Comparison of ENCODE assay signal across 23 mouse cellular contexts in genomic region chr17:12706590-12707049, GRCm38 (mm10). TPM values are rescaled to one million over a fixed set of nuclear protein-coding genes. Genes with fewer than 3 reads are reported as not detected.
DNase-seq lines count a peak whose midpoint lies in the region; ATAC-seq and TF ChIP-seq lines count a peak whose summit lies in the region.
"Had no signal": no experiment of that assay in that cellular context is flagged by ENCODE, and none has a peak within 500 bp of the region (broad histone marks: within the 10 kb centered on the region; RNA-seq: fewer than 3 reads in every experiment).

No protein-coding gene starts in this region.

- H3K4me3 ChIP-seq in heart, embryonic 12.5 days, result no peak overlapping the region
- no peak overlapping the region for H3K4me3 ChIP-seq in lung, embryonic 14.5 days (ENCODE audit: low read depth, low read length)
- H3K4me3 ChIP-seq in hindbrain, postnatal 0 days (ENCODE audit: low read length), result no peak overlapping the region
- H3K4me3 ChIP-seq: forebrain, embryonic 15.5 days; hindbrain, embryonic 15.5 days had no signal

- no peaks in the 10 kb centered on the region for H3K9me3 ChIP-seq in heart, embryonic 12.5 days (replicated peaks)
- no peaks in the 10 kb centered on the region for H3K9me3 ChIP-seq in lung, embryonic 14.5 days (ENCODE audit: low read depth, low read length)
- no peaks in the 10 kb centered on the region for H3K9me3 ChIP-seq in hindbrain, postnatal 0 days (ENCODE audit: low read length)
- H3K9me3 ChIP-seq: forebrain, embryonic 15.5 days; hindbrain, embryonic 15.5 days had no signal

- no peak overlapping the region for H3K4me2 ChIP-seq in heart, embryonic 12.5 days
- no peak overlapping the region for H3K4me2 ChIP-seq in lung, embryonic 14.5 days
- no peak overlapping the region for H3K4me2 ChIP-seq in hindbrain, postnatal 0 days (ENCODE audit: low read depth, low read length)
- H3K4me2 ChIP-seq: forebrain, embryonic 15.5 days; heart, embryonic 11.5 days; hindbrain, embryonic 15.5 days had no signal

- no peak for DNase-seq in heart, adult 8-10 months (ENCODE audit: low spot score)
- DNase-seq in lung, embryonic 14.5 days, result peak; percentile 86
- DNase-seq in lung, postnatal 14 days, result no peak
- DNase-seq in lung, postnatal 10 days, result peak; percentile 63
- no peak for DNase-seq in lung, adult 18-20 months
- no peak for DNase-seq in hindbrain, postnatal 0 days (ENCODE audit: low spot score)
- DNase-seq: adrenal gland, postnatal 14 days; cerebellum, adult 11-12 months; cerebellum, adult 9-10 months; cerebellum, postnatal 25 days; gastrocnemius, postnatal 36 days; heart, adult 18-20 months; heart, postnatal 36 days had no signal

- H3K4me1 ChIP-seq in heart, embryonic 12.5 days (replicated peaks), result 0 out of 2 replicates have a peak, but pooled peaks cover 4% of the 10 kb centered on the region
- H3K4me1 ChIP-seq in lung, embryonic 14.5 days (ENCODE audit: insufficient read depth), result 0 out of 2 replicates have a peak, but pooled peaks cover 2% of the 10 kb centered on the region
- no peaks in the 10 kb centered on the region for H3K4me1 ChIP-seq in hindbrain, postnatal 0 days (ENCODE audit: insufficient read depth, low read length)
- H3K4me1 ChIP-seq: forebrain, embryonic 15.5 days; hindbrain, embryonic 15.5 days had no signal

- no peak for TF ChIP-seq CTCF in lung, embryonic 14.5 days (IDR thresholded peaks at IDR 0.05; ENCODE audit: low read depth)
- no peak for TF ChIP-seq CTCF in hindbrain, postnatal 0 days (IDR thresholded peaks at IDR 0.05; ENCODE audit: low read depth)

- no peak overlapping the region for H3K9ac ChIP-seq in heart, embryonic 12.5 days
- no peak overlapping the region for H3K9ac ChIP-seq in lung, embryonic 14.5 days
- H3K9ac ChIP-seq in hindbrain, postnatal 0 days (replicated peaks; ENCODE audit: low read length), result no peak overlapping the region
- H3K9ac ChIP-seq: forebrain, embryonic 15.5 days; hindbrain, embryonic 15.5 days had no signal

- no peaks in the 10 kb centered on the region for H3K27me3 ChIP-seq in heart, embryonic 12.5 days (replicated peaks)
- no peaks in the 10 kb centered on the region for H3K27me3 ChIP-seq in lung, embryonic 14.5 days (ENCODE audit: insufficient read depth, low read length)
- H3K27me3 ChIP-seq in hindbrain, postnatal 0 days (ENCODE audit: insufficient read depth, low read length), result no peaks in the 10 kb centered on the region
- H3K27me3 ChIP-seq: forebrain, embryonic 15.5 days; hindbrain, embryonic 15.5 days; Patski had no signal

- no peak for ATAC-seq in heart, embryonic 12.5 days (ENCODE audit: insufficient number of reproducible peaks, low FRiP score)
- peak; percentile 88 for ATAC-seq in lung, embryonic 14.5 days (ENCODE audit: insufficient read depth)
- no peak for ATAC-seq in hindbrain, postnatal 0 days
- ATAC-seq: activated CD4-positive, CD25-positive, alpha-beta regulatory T cell, adult 4 months; Patski had no signal

- 82% methylated on average over 10 of the region's 10 CpGs for WGBS in heart, embryonic 12.5 days
- WGBS in lung, embryonic 14.5 days, result 46% methylated on average over 10 of the region's 10 CpGs
- 88% methylated on average over 10 of the region's 10 CpGs for WGBS in hindbrain, postnatal 0 days

- 0 out of 2 replicates have a peak overlapping the region, but pooled peaks have one; percentile 11 for H3K27ac ChIP-seq in heart, embryonic 12.5 days (ENCODE audit: poor library complexity, severe bottlenecking)
- H3K27ac ChIP-seq in lung, embryonic 14.5 days (ENCODE audit: low read depth), result peak overlapping the region; percentile 58
- no peak overlapping the region for H3K27ac ChIP-seq in hindbrain, postnatal 0 days
- H3K27ac ChIP-seq: forebrain, embryonic 15.5 days; hindbrain, embryonic 15.5 days had no signal

- H3K36me3 ChIP-seq in heart, embryonic 12.5 days, result peaks cover 91% of the 10 kb centered on the region
- peaks cover 85% of the 10 kb centered on the region for H3K36me3 ChIP-seq in lung, embryonic 14.5 days (ENCODE audit: insufficient read depth)
- H3K36me3 ChIP-seq in hindbrain, postnatal 0 days (ENCODE audit: insufficient read depth, low read length), result peaks cover 47% of the 10 kb centered on the region

RNA-seq across cellular contexts. Expression of gene Slc22a1, which starts 31.0 kb away (rescaled TPM):
- polyA plus RNA-seq in heart, embryonic 12.5 days (2016; fragmentation: Nextera tagmentation; extraction: Ambion mirVana), result 4.0 and 4.7 TPM in 2 replicates
- total RNA-seq in heart, adult 8-10 months (2022), result 10 to 100 TPM in 3 of 4 experiments, 1 to 10 TPM in 1; 9.5 to 26.9 (median 14.3) TPM
- polyA plus RNA-seq in lung, embryonic 14.5 days (2014; fragmentation: Nextera tagmentation; extraction: Ambion mirVana), result 1.2 and 5.1 TPM in 2 replicates
- 0.10 TPM in 1 of 2 replicates, not detected in the other for total RNA-seq in hindbrain, postnatal 0 days (2014; rRNA removed)
- polyA plus RNA-seq in hindbrain, postnatal 0 days (2015; fragmentation: Nextera tagmentation; extraction: Ambion mirVana), result 0.19 and 0.26 TPM in 2 replicates
- total RNA-seq: gastrocnemius, postnatal 36 days; MEL had no signal
- polyA plus RNA-seq: C2C12; forebrain, embryonic 11.5 days; forebrain, embryonic 15.5 days; hindbrain, embryonic 11.5 days; hindbrain, embryonic 15.5 days; Patski had no signal

Comparison
In these comparisons a context has a peak if more than half of its experiments do, and no peak if none do; other contexts are left out.
1. DNase-seq: peak in lung, embryonic 14.5 days (single experiment) and lung, postnatal 10 days (single experiment); none in heart, adult 8-10 months (single experiment), lung, postnatal 14 days (single experiment), lung, adult 18-20 months (0 of 2) and hindbrain, postnatal 0 days (single experiment).